Mouse (Mus musculus) thymus, postnatal 25 days (tissue): ENCODE measurements around the gene Kifc3.
"Not testable (repeated sequence)": the region's sequence is repeated elsewhere in the genome, so short reads cannot be mapped to it uniquely, and the experiment has no call there.

ENCODE experiments used
- DNase-seq: peaks from one replicate; pipeline ENCODE4 v3.0.0; 2022

Gene Kifc3

DNA sequence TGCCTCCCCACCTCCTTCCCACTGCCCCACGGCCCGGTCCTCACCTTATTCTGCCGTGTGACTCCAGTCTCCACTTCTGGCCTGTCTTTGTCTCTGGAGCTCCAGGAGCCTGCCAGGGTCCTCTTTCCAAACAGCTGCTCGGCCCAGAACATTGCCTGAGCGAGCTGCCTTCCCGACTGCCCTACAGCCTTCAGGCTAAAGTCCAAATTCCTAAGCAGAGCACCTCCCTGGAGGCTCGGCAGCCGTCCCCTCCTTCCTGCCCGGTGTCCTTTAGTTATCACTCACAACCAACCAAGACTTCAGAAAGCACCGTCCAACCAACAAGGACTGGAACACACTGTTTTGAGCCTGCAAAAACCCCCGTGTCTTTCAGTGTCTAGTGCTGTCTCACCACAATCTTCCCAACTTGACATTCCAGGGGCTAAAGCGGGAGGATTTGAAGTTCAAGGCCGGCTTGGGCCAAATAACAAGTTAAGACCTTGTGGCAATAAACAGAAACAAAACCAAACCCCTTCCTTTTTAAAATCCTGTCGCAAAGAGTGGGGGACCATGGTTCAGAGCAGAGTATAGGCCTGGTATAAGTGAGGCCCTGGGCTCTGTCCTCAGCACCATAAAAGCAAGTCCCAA is at the start of gene Kifc3:
TSS of gene Kifc3 (minus strand) at position 164 of the 627 bp plus-strand sequence.
- DNase-seq, result no peak

GRCm38 (mm10) chr8:95252056-95252455 is 49.4 kb upstream of the Kifc3 start:
- DNase-seq, result no peak

DNA sequence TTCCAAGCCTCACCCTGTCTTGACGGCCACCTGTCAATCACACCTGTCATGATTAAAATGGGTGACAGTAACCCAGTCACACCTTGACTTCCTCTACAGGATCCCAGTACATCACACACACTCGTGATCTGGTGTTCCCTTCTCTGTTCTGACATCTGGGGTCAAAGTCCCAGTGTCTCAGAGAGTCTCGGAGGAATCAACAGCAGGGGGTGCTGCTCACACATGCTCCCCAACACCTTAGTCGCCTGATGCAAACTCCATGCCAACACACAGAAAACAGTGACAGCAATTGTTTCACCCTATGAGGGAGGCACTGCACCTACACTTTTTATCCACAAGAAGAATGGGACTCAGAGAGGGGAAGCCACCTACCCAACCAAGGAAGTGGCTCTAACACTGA is 47.2 kb upstream of the Kifc3 start:
- peak; percentile 70 for DNase-seq

GRCm38 (mm10) chr8:95247277-95247676 is 44.7 kb upstream of the Kifc3 start:
- DNase-seq, result peak; percentile 70

DNA sequence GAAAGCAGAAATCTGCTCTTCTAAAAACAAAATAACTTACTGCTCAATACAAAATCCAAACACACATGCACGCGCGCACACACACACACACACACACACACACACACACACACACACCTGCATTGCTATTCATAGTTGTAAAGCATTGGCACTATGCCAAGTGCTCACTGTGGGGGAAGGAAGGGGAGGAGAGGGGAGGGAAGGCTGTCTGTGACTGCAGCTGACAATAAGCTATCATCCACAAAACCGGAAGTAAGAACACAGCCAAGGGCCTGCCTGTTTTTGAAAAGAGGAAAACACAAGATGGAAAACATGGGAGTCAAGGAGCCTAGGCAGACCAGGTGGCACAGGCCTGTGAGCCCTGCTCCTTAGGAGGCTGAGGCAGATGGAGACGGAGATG is 42.6 kb upstream of the Kifc3 start:
- DNase-seq, result peak; percentile 90

GRCm38 (mm10) chr8:95243853-95244252 is 41.2 kb upstream of the Kifc3 start:
- no peak for DNase-seq

DNA sequence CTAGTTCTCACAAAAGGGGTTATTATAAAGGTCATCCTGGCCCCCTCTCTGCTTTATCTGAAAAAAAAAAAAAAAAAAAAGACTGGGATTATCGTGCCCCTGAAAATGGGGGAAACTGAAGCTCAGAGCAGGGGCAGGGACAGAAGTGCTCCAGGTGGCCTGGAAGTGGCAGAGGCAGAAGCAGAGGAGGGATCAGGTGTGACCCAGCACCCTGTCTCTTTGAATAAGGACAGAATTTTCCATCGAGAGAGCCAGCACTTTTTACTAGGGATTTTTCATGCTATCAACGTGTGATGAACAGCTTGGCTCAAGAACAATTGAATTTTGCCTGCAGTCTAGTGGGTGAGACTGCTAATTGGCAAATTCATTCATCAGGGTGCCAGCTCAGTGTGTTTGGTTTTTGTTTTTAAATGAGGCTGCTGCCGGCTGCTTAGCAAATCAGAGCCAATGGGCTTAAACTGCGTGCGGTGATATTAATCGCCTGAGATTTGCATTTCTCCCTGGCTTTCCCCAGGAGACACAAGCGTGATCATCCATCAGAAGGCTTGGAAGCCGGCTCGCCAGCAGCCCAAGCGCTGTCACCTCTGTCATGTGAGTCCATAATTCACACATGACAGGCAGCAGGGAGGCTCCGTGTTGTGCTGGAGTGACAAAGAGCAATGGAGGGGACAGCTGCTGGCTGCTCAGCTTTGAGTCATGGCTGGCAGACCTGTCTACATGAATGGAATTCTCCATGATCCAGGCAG is 40.4 kb upstream of the Kifc3 start:
- DNase-seq, result no peak

- no peak for DNase-seq
These were observed 39.6 kb upstream of the Kifc3 start for GRCm38 (mm10) chr8:95242099-95242825.

DNA sequence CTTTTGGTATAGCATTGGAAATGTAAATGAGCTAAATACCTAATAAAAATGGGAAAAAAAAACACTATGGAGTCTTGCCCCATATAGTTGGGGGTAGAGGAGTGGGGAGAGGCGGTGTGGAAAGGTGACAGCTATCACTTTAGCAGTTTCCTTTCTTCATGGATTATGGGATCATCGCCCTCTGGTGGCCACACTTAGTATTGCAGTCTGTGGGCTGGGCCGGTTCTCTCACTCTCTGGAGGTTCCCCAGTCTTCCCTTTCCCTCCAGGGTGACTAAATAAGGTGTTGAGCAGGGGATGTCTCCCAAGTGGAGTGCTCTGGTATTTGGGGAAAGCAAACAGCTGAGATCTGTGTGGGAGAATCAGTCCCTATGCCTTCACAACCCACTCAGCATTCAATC is 33.1 kb upstream of the Kifc3 start:
- peak; percentile 80 for DNase-seq

GRCm38 (mm10) chr8:95230086-95230485 is 27.5 kb upstream of the Kifc3 start:
- DNase-seq, result not testable (repeated sequence)

- no peak for DNase-seq
These were observed 24.5 kb upstream of the Kifc3 start for GRCm38 (mm10) chr8:95227151-95227468.

DNA sequence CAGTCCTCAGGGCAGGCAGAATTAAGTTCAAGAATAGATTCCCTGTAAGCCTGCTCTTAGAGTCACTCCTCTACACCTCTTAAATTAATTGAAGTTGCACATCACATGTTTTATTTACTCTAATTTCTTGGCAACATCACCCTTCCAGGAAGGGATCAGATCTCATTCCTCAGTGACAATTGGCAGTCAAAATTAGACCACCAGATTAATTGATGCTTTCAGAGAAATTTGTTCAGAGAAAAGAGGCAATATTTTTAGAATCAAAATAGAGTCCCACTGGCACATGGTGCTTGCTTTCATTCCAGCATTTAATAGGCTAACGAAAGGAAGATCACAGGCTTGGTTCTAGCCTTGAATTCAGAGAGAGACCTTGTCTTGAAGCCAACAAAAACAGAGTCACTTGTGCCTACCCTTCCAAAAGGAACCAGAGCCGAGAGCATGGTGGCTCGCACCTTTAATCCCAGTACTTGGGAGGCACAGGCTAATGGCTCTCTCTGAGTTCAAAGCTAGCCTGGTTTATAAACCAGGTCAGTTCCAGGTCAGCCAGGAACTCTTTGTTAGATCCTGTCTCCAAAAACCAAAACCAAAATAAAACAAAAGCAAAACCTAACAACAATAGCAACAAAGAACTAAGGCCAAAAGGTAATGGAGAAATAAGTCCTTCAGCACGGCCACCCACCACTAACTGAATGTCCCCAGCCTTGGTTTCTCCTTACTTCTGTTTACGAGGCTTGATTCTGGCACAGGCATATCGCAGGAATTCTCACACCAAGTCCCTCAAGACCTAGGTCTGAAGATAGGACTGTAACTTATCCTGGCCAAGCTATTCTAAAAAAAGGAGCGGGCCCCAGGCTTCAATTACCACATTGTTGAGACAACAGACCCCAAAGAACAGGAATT is 23.9 kb upstream of the Kifc3 start:
- no peak for DNase-seq

DNA sequence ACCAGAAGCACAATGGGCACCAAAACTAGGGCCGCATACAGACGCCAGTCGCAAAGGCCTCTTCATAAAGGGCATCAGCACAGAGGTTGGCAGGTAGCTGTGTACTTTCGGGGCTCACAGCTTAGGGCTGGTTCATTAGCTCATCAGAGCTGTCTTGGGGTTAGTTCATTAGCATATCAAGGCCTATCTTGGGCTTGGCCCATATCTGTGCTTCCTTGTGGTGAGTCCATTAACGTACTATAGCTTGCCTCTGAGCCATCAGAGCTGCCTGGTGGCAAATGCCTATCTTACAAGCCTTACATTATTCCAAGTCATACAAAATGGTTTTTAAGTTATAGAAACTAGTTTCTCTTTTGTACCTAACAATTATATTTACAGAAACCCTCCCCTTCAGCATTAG is 21.4 kb upstream of the Kifc3 start:
- DNase-seq, result no peak

- DNase-seq, result no peak
These were observed 18.4 kb upstream of the Kifc3 start for GRCm38 (mm10) chr8:95221045-95221444.

- no peak for DNase-seq
These were observed 18.0 kb upstream of the Kifc3 start for GRCm38 (mm10) chr8:95220571-95220998.

GRCm38 (mm10) chr8:95219623-95220022 is 17.0 kb upstream of the Kifc3 start:
- DNase-seq, result no peak

DNA sequence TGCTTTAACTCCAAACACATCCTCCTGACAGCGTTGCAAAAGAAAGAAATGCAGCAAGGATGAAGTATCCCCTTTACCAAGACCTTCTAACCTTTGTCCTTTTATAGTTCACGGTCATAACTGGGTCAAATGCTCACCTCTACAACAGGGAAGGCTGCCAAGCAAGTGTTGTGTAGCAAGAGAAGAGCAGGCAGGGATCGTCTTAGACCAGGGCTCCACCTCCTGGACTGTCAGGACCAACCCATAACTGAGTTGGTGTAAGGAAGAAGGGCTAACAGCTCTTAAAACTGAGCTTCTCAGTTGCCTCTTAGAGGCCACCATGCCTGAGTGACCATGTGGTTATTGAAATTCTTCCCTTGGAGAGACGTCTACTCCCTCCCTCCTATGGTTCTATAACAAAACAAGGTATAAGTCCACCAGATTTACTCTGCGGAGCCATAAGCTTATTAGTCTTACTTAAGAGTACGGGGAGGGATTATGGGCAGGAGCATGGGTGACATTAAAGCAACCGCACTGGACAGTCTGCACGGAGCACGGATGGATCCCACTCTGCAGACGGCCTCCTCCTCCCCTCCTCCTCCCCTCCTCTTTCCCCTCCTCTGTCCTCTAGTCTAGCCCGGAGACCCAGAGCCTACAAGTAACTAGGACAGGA is 13.2 kb upstream of the Kifc3 start:
- no peak for DNase-seq

GRCm38 (mm10) chr8:95209924-95210323 is 7.3 kb upstream of the Kifc3 start:
- DNase-seq, result no peak

GRCm38 (mm10) chr8:95205946-95206345 is 3.3 kb upstream of the Kifc3 start:
- no peak for DNase-seq

DNA sequence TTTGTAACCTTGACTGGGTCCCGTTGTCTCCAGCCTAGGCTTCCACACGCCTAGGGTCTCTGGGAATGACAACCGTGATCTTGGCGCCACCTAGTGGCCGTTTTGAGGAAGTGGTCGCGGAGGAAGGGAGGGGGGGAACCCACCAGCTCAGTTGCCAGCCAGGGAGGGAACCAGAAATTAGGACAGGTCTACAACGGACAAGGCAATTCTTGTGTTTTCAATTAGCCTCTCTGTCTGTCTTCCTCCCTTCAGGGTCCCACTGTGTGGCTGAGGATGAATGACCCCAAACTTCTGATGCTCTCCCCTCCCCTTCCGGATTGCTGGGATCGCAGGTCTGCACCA is 1.4 kb upstream of the Kifc3 start:
- DNase-seq, result peak; percentile 69

- no peak for DNase-seq
These were observed 870 bp upstream of the Kifc3 start for GRCm38 (mm10) chr8:95203326-95204038.

- no peak for DNase-seq
These were observed 499 bp downstream of the Kifc3 start for GRCm38 (mm10) chr8:95202056-95202570.
